8 mouse cellular contexts compared by ENCODE assay signal in the genomic region with DNA sequence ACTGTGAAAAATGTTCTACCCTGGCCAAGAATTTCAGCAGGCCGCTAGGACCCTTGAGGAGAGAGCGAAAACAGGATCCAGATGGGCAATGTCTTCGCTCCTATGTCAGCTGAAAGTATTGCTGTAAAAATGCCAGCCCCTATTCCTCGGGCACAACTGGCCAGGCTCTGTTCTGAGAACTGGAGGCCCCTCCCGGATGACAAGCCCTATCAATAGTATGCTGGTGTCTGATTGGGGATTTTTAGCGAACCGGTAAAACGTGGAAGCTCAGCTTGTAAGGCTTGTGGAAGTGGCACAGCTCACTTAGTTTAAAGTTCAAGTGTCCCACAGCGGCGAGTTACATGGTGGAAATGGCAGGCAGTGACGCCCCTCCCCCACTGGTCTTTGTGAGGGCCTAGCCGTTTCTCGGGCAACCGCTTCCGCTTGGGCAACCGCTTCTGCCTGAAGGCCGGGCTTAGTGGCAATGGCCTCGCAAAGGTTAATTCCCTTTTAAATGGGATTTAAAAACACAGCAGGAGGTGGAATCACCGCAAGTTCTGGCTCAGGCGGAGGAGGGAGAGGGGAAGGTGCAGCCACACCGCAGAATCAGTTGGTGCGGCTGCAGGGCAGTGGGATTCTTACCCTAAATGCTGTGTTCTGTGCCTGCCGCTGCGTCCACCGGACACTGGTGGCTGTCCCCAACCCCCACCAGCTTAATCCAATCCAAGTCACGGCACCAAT. TPM values are rescaled to one million over a fixed set of nuclear protein-coding genes. Genes with fewer than 3 reads are reported as not detected.
DNase-seq lines count a peak whose midpoint lies in the region; ATAC-seq and TF ChIP-seq lines count a peak whose summit lies in the region.

No protein-coding gene starts in this region.

- no peak for TF ChIP-seq POLR2A in cerebellum, adult 2 months (IDR thresholded peaks at IDR 0.05; ENCODE audit: borderline replicate concordance, insufficient read depth, low read length)
- TF ChIP-seq POLR2A in testis, adult 2 months (IDR thresholded peaks at IDR 0.05; ENCODE audit: control insufficient read depth, low read depth, low read length): peak; percentile 77; the same call in 1 of the 2 replicates

- ATAC-seq in hematopoietic stem cell, adult 5-6 weeks (replicated peaks in 1 of 2; ENCODE audit: insufficient read depth in 1 of 2, low FRiP score in 2 of 2, low TSS enrichment in 1 of 2, low read depth in 1 of 2, poor library complexity in 2 of 2, severe bottlenecking in 2 of 2): peak; percentile 94 to 97
- peak; percentile 96 for ATAC-seq in neural tube, embryonic 14.5 days (ENCODE audit: low read depth)

- no peaks in the 10 kb centered on the region for H3K9me3 ChIP-seq in neural tube, embryonic 14.5 days (ENCODE audit: control insufficient read depth, low read length)

- H3K27me3 ChIP-seq in cerebellum, adult 2 months (ENCODE audit: control insufficient read depth, insufficient read depth, low read length): no peaks in the 10 kb centered on the region
- no peaks in the 10 kb centered on the region for H3K27me3 ChIP-seq in neural tube, embryonic 14.5 days (ENCODE audit: control insufficient read depth, insufficient read depth, low read length)
- no peaks in the 10 kb centered on the region for H3K27me3 ChIP-seq in testis, adult 2 months (ENCODE audit: control insufficient read depth, insufficient read depth, low read length)

- H3K36me3 ChIP-seq in neural tube, embryonic 14.5 days (ENCODE audit: control insufficient read depth, insufficient read depth, low read length): no peaks in the 10 kb centered on the region
- no peaks in the 10 kb centered on the region for H3K36me3 ChIP-seq in testis, adult 2 months (ENCODE audit: control insufficient read depth, insufficient read depth, low read length)

- H3K4me3 ChIP-seq in cerebellum, adult 2 months (replicated peaks; ENCODE audit: insufficient read depth, low read depth, low read length): peak overlapping the region; percentile 34
- peak overlapping the region; percentile 29 for H3K4me3 ChIP-seq in neural tube, embryonic 14.5 days (ENCODE audit: low read depth, low read length)
- peak overlapping the region; percentile 90 for H3K4me3 ChIP-seq in testis, adult 2 months (ENCODE audit: control insufficient read depth, low read depth, low read length)

- H3K4me1 ChIP-seq in cerebellum, adult 2 months (ENCODE audit: control insufficient read depth, insufficient read depth, low read length): no peaks in the 10 kb centered on the region
- peaks cover 3% of the 10 kb centered on the region; the same call in 1 of the 2 replicates for H3K4me1 ChIP-seq in neural tube, embryonic 14.5 days (ENCODE audit: control insufficient read depth, insufficient read depth, low read length)
- peaks cover 6% of the 10 kb centered on the region for H3K4me1 ChIP-seq in testis, adult 2 months (ENCODE audit: control insufficient read depth, insufficient read depth, low read length)

- TF ChIP-seq CTCF in cerebellum, adult 2 months (IDR thresholded peaks at IDR 0.05; ENCODE audit: borderline replicate concordance, insufficient read depth, low read depth, low read length): no peak
- no peak for TF ChIP-seq CTCF in testis, adult 2 months (IDR thresholded peaks at IDR 0.05; ENCODE audit: control insufficient read depth, insufficient read depth, insufficient replicate concordance, low read depth, low read length)

- 2% methylated on average over 26 of the region's 26 CpGs for whole genome bisulfite sequencing in cerebellum, adult 2 months
- 7% methylated on average over 26 of the region's 26 CpGs for WGBS in neural tube, embryonic 14.5 days

- H3K9ac ChIP-seq in neural tube, embryonic 14.5 days (replicated peaks; ENCODE audit: low read depth, low read length): peak overlapping the region; percentile 47

- H3K4me2 ChIP-seq in neural tube, embryonic 14.5 days (ENCODE audit: low read depth, low read length): peak overlapping the region; percentile 48

- no peak overlapping the region for H3K27ac ChIP-seq in cerebellum, adult 2 months (ENCODE audit: insufficient read depth, low read length)
- 0 out of 2 replicates have a peak overlapping the region, but pooled peaks have one; percentile 39 for H3K27ac ChIP-seq in neural tube, embryonic 14.5 days (ENCODE audit: low read depth, low read length)
- H3K27ac ChIP-seq in testis, adult 2 months (ENCODE audit: control insufficient read depth, insufficient read depth, low read depth, low read length): peak overlapping the region; percentile 97

- peak; percentile 92 for DNase-seq in ES-CJ7 (ENCODE audit: low read depth, low spot score)
- DNase-seq in cerebellum, adult 2 months: peak; percentile 29 to 41
- peak; percentile 53 to 83 for DNase-seq in frontal cortex, adult 2 months (ENCODE audit: extremely low spot score in 1 of 2, low spot score in 1 of 2)
- peak; percentile 71 to 77 for DNase-seq in layer of hippocampus, adult 8-10 months (ENCODE audit: low spot score in 2 of 2)
- DNase-seq in lung, adult 18-20 months: peak; percentile 84 to 88

RNA-seq across cellular contexts. Expression of a gene that starts 25.7 kb away (rescaled TPM):
- polyA plus RNA-seq in cerebellum, adult 2 months (2012; rRNA removed): 0.43 TPM in 1 of 2 replicates, not detected in the other
- 0.23 and 0.52 TPM in 2 replicates for polyA plus RNA-seq in frontal cortex, adult 2 months (2012; rRNA removed)
- 0.65 and 1.1 TPM in 2 replicates for total RNA-seq in hematopoietic stem cell, adult 5-6 weeks (2017)
- 1 to 10 TPM; 4.4 to 7.9 (median 6.6) TPM for total RNA-seq in layer of hippocampus, adult 8-10 months (2022)
- not detected in 2 replicates for polyA plus RNA-seq in neural tube, embryonic 14.5 days (2014; fragmentation: Nextera tagmentation; extraction: Ambion mirVana)
- polyA plus RNA-seq in testis, adult 2 months (2012; rRNA removed): 15.5 and 24.6 TPM in 2 replicates

Comparison
In these comparisons a context has a peak if more than half of its experiments do, and no peak if none do; other contexts are left out.
1. DNase-seq: peak in every context shown above with its lines; median percentile 92 in ES-CJ7; 86 in lung, adult 18-20 months; 74 in layer of hippocampus, adult 8-10 months; 68 in frontal cortex, adult 2 months; 35 in cerebellum, adult 2 months.
2. H3K4me3 ChIP-seq: peak in every context shown above with its lines; median percentile 90 in testis, adult 2 months; 34 in cerebellum, adult 2 months; 29 in neural tube, embryonic 14.5 days.
3. RNA of a gene that starts 25.7 kb away (polyA plus RNA-seq): 15.5 to 24.6 TPM in testis, adult 2 months; 0.23 to 0.52 TPM in frontal cortex, adult 2 months, 0.43 TPM in cerebellum, adult 2 months and not detected in neural tube, embryonic 14.5 days; every median in the first group is over 10 times any median in the second.